Mouse (Mus musculus): ENCODE measurements around the gene Itih4. TPM values are rescaled to one million over a fixed set of nuclear protein-coding genes. Genes with fewer than 3 reads are reported as not detected.

Gene Itih4
- polyA plus RNA-seq, 1 experiment from 2014 or later, result not detected

- H3K36me3 ChIP-seq, result peaks cover 33% of the 10 kb centered on the region; the same call in 1 of the 2 replicates
- 28% methylated on average over 5 of the region's 5 CpGs for WGBS
Measured at GRCm38 (mm10) chr14:30867042-30867441, 19.2 kb upstream of the Itih4 start.

DNA sequence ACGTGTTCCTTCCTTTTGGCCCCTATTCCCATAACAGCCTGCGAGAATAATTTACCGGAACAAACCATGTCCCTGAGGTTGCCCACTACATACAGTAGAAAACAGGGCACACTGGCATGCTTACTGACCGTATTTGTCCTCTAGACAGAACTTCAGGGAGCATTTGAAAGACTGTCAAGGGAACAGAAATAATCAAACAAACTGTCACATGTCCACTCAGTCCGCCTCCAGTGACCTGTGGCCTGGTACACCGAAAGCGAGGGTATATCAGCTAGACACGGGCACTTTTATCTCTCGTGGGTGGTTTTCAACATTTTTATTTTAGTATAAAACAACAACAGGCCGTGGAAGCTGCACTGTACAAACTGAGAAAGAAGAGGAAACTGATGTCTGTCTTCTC is 17.4 kb upstream of the Itih4 start:
- Histone ChIP-seq H3K4me1 (0 out of 2 replicates have a peak, but pooled peaks cover 7% of the 10 kb centered on the region), H3K36me3 (peaks cover 51% of the 10 kb centered on the region), H3K27ac (replicated peaks) (no peak overlapping the region), H3K27me3 (no peaks in the 10 kb centered on the region), H3K9me3 (replicated peaks) (no peaks in the 10 kb centered on the region), H3K4me2 (replicated peaks) (no peak overlapping the region), H3K9ac (no peak overlapping the region), H3K4me3 (replicated peaks) (no peak overlapping the region)
- WGBS, result 90% methylated on average over 10 of the region's 10 CpGs
- no peak for ATAC-seq (ENCODE audit: insufficient number of reproducible peaks, low FRiP score, low TSS enrichment, low read depth)

More at GRCm38 (mm10) chr14:30867042-30867441, 19.2 kb upstream of the Itih4 start:
- Histone ChIP-seq H3K9ac (no peak overlapping the region), H3K9me3 (replicated peaks) (no peaks in the 10 kb centered on the region), H3K4me2 (replicated peaks) (no peak overlapping the region), H3K4me1 (0 out of 2 replicates have a peak, but pooled peaks cover 7% of the 10 kb centered on the region), H3K4me3 (replicated peaks) (no peak overlapping the region), H3K27ac (replicated peaks) (no peak overlapping the region), H3K27me3 (no peaks in the 10 kb centered on the region)
- ATAC-seq (ENCODE audit: insufficient number of reproducible peaks, low FRiP score, low TSS enrichment, low read depth), result no peak

GRCm38 (mm10) chr14:30869391-30869801 is 16.9 kb upstream of the Itih4 start:
- 0 out of 2 replicates have a peak, but pooled peaks cover 7% of the 10 kb centered on the region for H3K4me1 ChIP-seq
- no peak for ATAC-seq (ENCODE audit: insufficient number of reproducible peaks, low FRiP score, low TSS enrichment, low read depth)
- no peaks in the 10 kb centered on the region for H3K9me3 ChIP-seq (replicated peaks)
- H3K27me3 ChIP-seq, result no peaks in the 10 kb centered on the region
- peaks cover 50% of the 10 kb centered on the region for H3K36me3 ChIP-seq
- 69% methylated on average over 8 of the region's 8 CpGs for WGBS
- no peak overlapping the region for H3K4me2 ChIP-seq (replicated peaks)
- no peak overlapping the region for H3K9ac ChIP-seq
- no peak overlapping the region for H3K4me3 ChIP-seq (replicated peaks)
- H3K27ac ChIP-seq (replicated peaks), result peak overlapping the region; percentile 69; the same call in 1 of the 2 replicates

GRCm38 (mm10) chr14:30870206-30871147 is 15.8 kb upstream of the Itih4 start:
- Histone ChIP-seq H3K9me3 (replicated peaks) (no peaks in the 10 kb centered on the region), H3K27me3 (no peaks in the 10 kb centered on the region), H3K4me3 (replicated peaks) (no peak overlapping the region), H3K36me3 (peaks cover 51% of the 10 kb centered on the region), H3K4me2 (replicated peaks) (no peak overlapping the region), H3K27ac (replicated peaks) (peak overlapping the region; percentile 69), H3K9ac (no peak overlapping the region), H3K4me1 (0 out of 2 replicates have a peak, but pooled peaks cover 7% of the 10 kb centered on the region)
- WGBS, result 76% methylated on average over 25 of the region's 25 CpGs
- ATAC-seq (ENCODE audit: insufficient number of reproducible peaks, low FRiP score, low TSS enrichment, low read depth), result no peak

DNA sequence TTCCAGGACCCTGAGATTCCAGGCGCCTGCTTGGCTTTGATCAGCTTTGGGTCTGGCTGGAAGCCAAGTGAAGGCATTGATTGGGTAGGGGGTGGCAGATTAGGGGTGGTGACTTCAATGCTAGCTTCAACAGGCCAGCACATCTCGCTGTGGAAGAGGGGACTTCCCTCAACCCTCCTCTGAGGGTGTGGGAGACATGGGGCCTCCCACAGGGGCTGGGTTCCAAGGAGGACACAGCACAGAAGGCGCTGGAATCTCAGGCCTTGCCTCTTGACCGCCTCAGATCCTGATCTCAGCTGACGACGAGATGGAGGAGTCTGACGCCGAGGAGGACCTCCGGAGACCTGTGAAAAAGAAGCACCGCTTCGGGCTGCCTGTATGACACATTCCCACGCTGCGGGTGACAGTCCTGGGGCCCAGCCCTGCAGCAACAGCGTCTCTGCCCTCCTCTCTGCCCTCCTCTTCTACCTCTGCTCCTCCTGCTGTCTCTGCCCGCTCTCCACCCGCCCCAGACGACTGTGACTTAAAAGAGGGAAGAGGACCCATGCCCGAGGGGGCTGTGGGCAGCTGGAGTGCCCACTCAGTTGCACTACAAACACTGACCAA is 12.1 kb upstream of the Itih4 start:
- no peaks in the 10 kb centered on the region for H3K9me3 ChIP-seq (replicated peaks)
- no peak overlapping the region for H3K4me3 ChIP-seq (replicated peaks)
- WGBS, result 80% methylated on average over 18 of the region's 18 CpGs
- H3K4me2 ChIP-seq (replicated peaks), result no peak overlapping the region
- no peaks in the 10 kb centered on the region for H3K27me3 ChIP-seq
- peaks cover 17% of the 10 kb centered on the region for H3K4me1 ChIP-seq
- peaks cover 39% of the 10 kb centered on the region for H3K36me3 ChIP-seq
- H3K9ac ChIP-seq, result no peak overlapping the region
- ATAC-seq (ENCODE audit: insufficient number of reproducible peaks, low FRiP score, low TSS enrichment, low read depth), result peak; percentile 35; the same call in 1 of the 2 replicates
- H3K27ac ChIP-seq (replicated peaks), result no peak overlapping the region

- Histone ChIP-seq H3K4me1 (peaks cover 19% of the 10 kb centered on the region), H3K9me3 (replicated peaks) (no peaks in the 10 kb centered on the region), H3K9ac (no peak overlapping the region), H3K36me3 (peaks cover 39% of the 10 kb centered on the region), H3K27me3 (no peaks in the 10 kb centered on the region), H3K4me3 (replicated peaks) (no peak overlapping the region), H3K4me2 (replicated peaks) (no peak overlapping the region), H3K27ac (replicated peaks) (no peak overlapping the region)
- ATAC-seq (ENCODE audit: insufficient number of reproducible peaks, low FRiP score, low TSS enrichment, low read depth), result no peak
- 81% methylated on average over 12 of the region's 12 CpGs for WGBS
Measured at GRCm38 (mm10) chr14:30875130-30875865, 11.0 kb upstream of the Itih4 start.

GRCm38 (mm10) chr14:30875955-30876354 is 10.3 kb upstream of the Itih4 start:
- H3K4me1 ChIP-seq, result peaks cover 19% of the 10 kb centered on the region
- no peaks in the 10 kb centered on the region for H3K27me3 ChIP-seq
- no peak overlapping the region for H3K9ac ChIP-seq
- H3K36me3 ChIP-seq, result peaks cover 35% of the 10 kb centered on the region
- no peak overlapping the region for H3K4me3 ChIP-seq (replicated peaks)
- ATAC-seq (ENCODE audit: insufficient number of reproducible peaks, low FRiP score, low TSS enrichment, low read depth), result no peak
- WGBS, result 80% methylated on average over 9 of the region's 9 CpGs
- H3K27ac ChIP-seq (replicated peaks), result no peak overlapping the region
- no peak overlapping the region for H3K4me2 ChIP-seq (replicated peaks)
- no peaks in the 10 kb centered on the region for H3K9me3 ChIP-seq (replicated peaks)

GRCm38 (mm10) chr14:30876451-30876850 is 9.8 kb upstream of the Itih4 start:
- H3K9ac ChIP-seq, result no peak overlapping the region
- H3K4me1 ChIP-seq, result peaks cover 19% of the 10 kb centered on the region
- H3K27ac ChIP-seq (replicated peaks), result no peak overlapping the region
- H3K4me3 ChIP-seq (replicated peaks), result no peak overlapping the region
- H3K4me2 ChIP-seq (replicated peaks), result no peak overlapping the region
- ATAC-seq (ENCODE audit: insufficient number of reproducible peaks, low FRiP score, low TSS enrichment, low read depth), result no peak
- H3K36me3 ChIP-seq, result peaks cover 30% of the 10 kb centered on the region
- H3K9me3 ChIP-seq (replicated peaks), result no peaks in the 10 kb centered on the region
- H3K27me3 ChIP-seq, result no peaks in the 10 kb centered on the region
- 84% methylated on average over 10 of the region's 10 CpGs for WGBS

GRCm38 (mm10) chr14:30877827-30878226 is 8.4 kb upstream of the Itih4 start:
- H3K27ac ChIP-seq (replicated peaks), result no peak overlapping the region
- H3K27me3 ChIP-seq, result no peaks in the 10 kb centered on the region
- H3K9ac ChIP-seq, result no peak overlapping the region
- ATAC-seq (ENCODE audit: insufficient number of reproducible peaks, low FRiP score, low TSS enrichment, low read depth), result no peak
- WGBS, result 87% methylated on average over 3 of the region's 3 CpGs
- H3K4me3 ChIP-seq (replicated peaks), result no peak overlapping the region
- H3K9me3 ChIP-seq (replicated peaks), result no peaks in the 10 kb centered on the region
- H3K36me3 ChIP-seq, result peaks cover 19% of the 10 kb centered on the region; the same call in 1 of the 2 replicates
- no peak overlapping the region for H3K4me2 ChIP-seq (replicated peaks)
- peaks cover 19% of the 10 kb centered on the region for H3K4me1 ChIP-seq

DNA sequence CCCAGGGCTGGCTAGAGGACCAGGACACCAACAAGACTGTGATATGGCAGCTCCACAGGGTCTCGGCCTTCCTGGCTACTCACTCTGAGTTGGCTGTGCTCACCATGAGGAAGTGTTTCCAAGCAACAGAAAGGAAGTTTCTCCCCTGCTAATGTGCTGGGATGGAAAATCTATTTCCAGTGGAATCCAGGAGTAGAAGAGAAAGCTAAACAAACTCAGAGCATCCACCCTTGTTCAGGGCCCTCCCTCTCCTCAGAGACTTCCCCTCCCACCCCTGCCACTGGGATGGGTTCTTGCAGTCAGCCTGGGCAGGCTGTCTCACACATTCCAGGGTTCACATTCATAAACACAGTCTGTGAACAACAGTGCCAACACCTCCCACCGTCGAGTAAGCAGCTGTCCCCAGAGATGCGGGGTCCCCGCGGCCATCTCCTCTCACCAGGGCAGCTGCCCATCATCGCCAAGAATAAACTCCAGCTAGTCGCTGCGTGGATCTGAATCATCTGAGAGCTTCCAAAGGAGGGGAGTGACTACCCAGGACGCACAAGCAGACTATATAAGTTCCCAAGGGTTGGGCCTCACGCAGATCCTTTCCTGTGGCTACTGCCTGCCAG is 7.2 kb upstream of the Itih4 start, which contains the start of gene Mustn1:
Gene Mustn1, plus strand, starts transcription at position 243 of the 614 bp plus-strand sequence.
- H3K36me3 ChIP-seq, result 0 out of 2 replicates have a peak, but pooled peaks cover 8% of the 10 kb centered on the region
- H3K9ac ChIP-seq, result no peak within 1 kb of the TSS
- H3K27me3 ChIP-seq, result no peaks in the 10 kb centered on the region
- no peak within 1 kb of the TSS for H3K4me3 ChIP-seq (replicated peaks)
- ATAC-seq (ENCODE audit: insufficient number of reproducible peaks, low FRiP score, low TSS enrichment, low read depth), result peak; percentile 49; the same call in 1 of the 2 replicates
- peaks cover 19% of the 10 kb centered on the region for H3K4me1 ChIP-seq
- 60% methylated on average over 11 of the region's 11 CpGs for WGBS
- H3K27ac ChIP-seq (replicated peaks), result peak within 1 kb of the TSS; percentile 63
- no peaks in the 10 kb centered on the region for H3K9me3 ChIP-seq (replicated peaks)
- H3K4me2 ChIP-seq (replicated peaks), result no peak within 1 kb of the TSS
